Mouse (Mus musculus) limb, embryonic 13.5 days (tissue): ENCODE measurements at regions not wholly inside any gene's neighbourhood (a gene's known extent, or its start where the extent isn't known, plus 50 kb on each side); places are given as distances from the start of the nearest gene placed in this dataset.
A peak's percentile ranks its signal among the peaks of the same experiment; 100 is the strongest.
"Not testable (repeated sequence)": the region's sequence is repeated elsewhere in the genome, so short reads cannot be mapped to it uniquely, and the experiment has no call there.

Experiments
- ATAC-seq: fragments of 200-750 bp; cut with Nextera tagmentation; 2 replicates; pipeline ENCODE4 v1.8.0; 2017; ENCODE audit warnings: low read depth, moderate number of reproducible peaks, moderate TSS enrichment; ENCODE audit not compliant: low FRiP score
- H3K27ac ChIP-seq: fragments of 300-500 bp; sonication (generic); 2 replicates; pipeline ENCODE4 v1.5.1; 2015; ENCODE audit warnings: inconsistent platforms, mild to moderate bottlenecking, moderate library complexity
- H3K27me3 ChIP-seq: fragments of 300-500 bp; sonication (generic); 2 replicates; pipeline ENCODE4 v1.6.1; 2015; ENCODE audit warnings: mild to moderate bottlenecking, inconsistent platforms
- H3K36me3 ChIP-seq: fragments of 300-500 bp; sonication (generic); 2 replicates; pipeline ENCODE4 v1.6.1; 2015; ENCODE audit warnings: inconsistent platforms, mild to moderate bottlenecking, moderate library complexity
- H3K4me1 ChIP-seq: fragments of 300-500 bp; sonication (generic); 2 replicates; pipeline ENCODE4 v1.6.1; 2015; ENCODE audit warnings: inconsistent platforms
- H3K4me2 ChIP-seq: fragments of 300-500 bp; sonication (generic); replicated peaks from 2 replicates; pipeline ENCODE4 v1.6.1; 2015; ENCODE audit warnings: inconsistent platforms, mild to moderate bottlenecking, moderate library complexity
- H3K4me3 ChIP-seq: fragments of 300-500 bp; sonication (generic); 2 replicates; pipeline ENCODE4 v1.5.1; 2015; ENCODE audit warnings: moderate library complexity, mild to moderate bottlenecking, inconsistent platforms
- H3K9ac ChIP-seq: fragments of 300-500 bp; sonication (generic); 2 replicates; pipeline ENCODE4 v1.6.1; 2015; ENCODE audit warnings: mild to moderate bottlenecking, inconsistent platforms
- H3K9me3 ChIP-seq: fragments of 300-500 bp; sonication (generic); 2 replicates; pipeline ENCODE4 v1.6.1; 2016; ENCODE audit warnings: inconsistent platforms
- WGBS: fragments of 180-500 bp; shearing (Covaris S2); methylation state at CpG from one replicate; pipeline ENCODE4 v1.1.7; 2015; 5-methylcytosine and 5-hydroxymethylcytosine counted together

DNA sequence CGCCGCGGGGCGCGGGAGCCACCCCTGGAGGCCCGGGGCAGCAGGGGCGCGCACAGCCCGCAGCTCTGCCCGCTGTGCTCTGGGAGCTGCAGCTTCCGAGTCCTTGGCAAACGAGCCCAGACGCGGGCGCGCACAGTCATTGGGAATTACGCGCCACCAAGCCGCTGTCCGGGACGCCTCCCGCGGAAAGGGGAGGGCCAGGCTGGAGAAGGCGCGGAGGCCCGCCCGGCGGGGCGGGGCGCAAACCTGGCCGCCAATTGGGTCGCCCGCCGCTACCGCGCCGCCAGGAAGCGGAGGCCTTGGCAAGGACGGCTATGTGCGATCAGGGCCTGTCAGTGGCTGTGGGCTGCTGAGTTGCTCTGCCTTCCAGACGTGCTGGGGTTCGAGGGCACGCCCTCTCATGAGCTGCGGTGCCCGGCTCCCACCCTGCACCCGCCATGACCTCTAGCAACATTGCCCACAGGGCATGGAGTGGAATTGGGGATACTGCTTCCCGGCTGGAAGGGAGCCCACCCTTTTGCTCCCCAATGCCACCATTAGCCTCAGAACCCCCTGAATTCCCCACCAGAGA is 739.1 kb upstream of the Ywhaq start:
- WGBS, result 3% methylated on average over 39 of the region's 47 CpGs
- peak overlapping the region; percentile 39 for H3K4me3 ChIP-seq
- H3K36me3 ChIP-seq, H3K9ac ChIP-seq, H3K4me1 ChIP-seq, ATAC-seq, H3K27ac ChIP-seq, H3K9me3 ChIP-seq, H3K27me3 ChIP-seq: not testable (repeated sequence)
- H3K4me2 ChIP-seq, result peak overlapping the region; percentile 53

DNA sequence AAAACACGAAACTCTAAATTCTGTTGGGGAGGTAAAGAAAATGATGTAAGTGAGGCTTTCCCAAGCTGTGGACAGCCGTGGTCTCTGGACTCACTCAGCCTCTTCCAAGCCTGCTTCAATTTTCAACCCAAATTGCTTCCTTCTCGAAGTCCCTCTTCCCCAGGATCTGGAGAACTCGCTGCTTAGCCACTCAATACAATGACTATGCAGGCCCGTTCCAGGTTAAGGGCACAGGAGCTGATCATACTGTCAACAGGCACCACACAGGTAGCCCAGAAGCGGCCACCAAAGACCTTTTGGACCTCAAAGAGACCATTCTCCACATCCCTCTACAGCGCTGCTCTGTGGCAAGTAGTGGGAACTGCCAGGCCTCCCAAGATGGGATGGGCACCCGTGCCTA is 737.9 kb upstream of the Ywhaq start:
- WGBS, result 85% methylated on average over 4 of the region's 8 CpGs
- not testable (repeated sequence) for H3K4me2 ChIP-seq, H3K4me3 ChIP-seq, H3K4me1 ChIP-seq, H3K27ac ChIP-seq, H3K9me3 ChIP-seq, H3K9ac ChIP-seq, ATAC-seq, H3K27me3 ChIP-seq, H3K36me3 ChIP-seq
